Mouse (Mus musculus) embryo, embryonic 10.5 days (tissue): ENCODE measurements around the gene Mrps23.

Experiments used
- DNase-seq: peaks from one replicate; pipeline ENCODE4 v3.0.0-alpha.2; 2015; ENCODE audit warnings: low spot score

The Mrps23 gene

GRCm38 (mm10) chr11:88203712-88204532 lies at the start of gene Mrps23:
TSS of gene Mrps23 (plus strand) at chr11:88204388.
- peak; percentile 96 for DNase-seq

GRCm38 (mm10) chr11:88154500-88154899 lies 49.7 kb upstream of the Mrps23 start:
- no peak for DNase-seq

- no peak for DNase-seq
These were observed 48.7 kb upstream of the Mrps23 start for GRCm38 (mm10) chr11:88155451-88155850.

- DNase-seq, result no peak
These were observed 48.2 kb upstream of the Mrps23 start for GRCm38 (mm10) chr11:88155998-88156397.

GRCm38 (mm10) chr11:88156403-88156802 lies 47.8 kb upstream of the Mrps23 start:
- DNase-seq, result peak; percentile 32

GRCm38 (mm10) chr11:88158842-88159246 lies 45.3 kb upstream of the Mrps23 start:
- DNase-seq, result no peak

- no peak for DNase-seq
These were observed 44.8 kb upstream of the Mrps23 start for GRCm38 (mm10) chr11:88159389-88159788.

GRCm38 (mm10) chr11:88160316-88160715 lies 43.9 kb upstream of the Mrps23 start:
- peak; percentile 42 for DNase-seq

GRCm38 (mm10) chr11:88161051-88161581 lies 43.1 kb upstream of the Mrps23 start:
- peak; percentile 92 for DNase-seq

GRCm38 (mm10) chr11:88161651-88162362 lies 42.4 kb upstream of the Mrps23 start:
- DNase-seq, result peak; percentile 95

GRCm38 (mm10) chr11:88162740-88163139 lies 41.4 kb upstream of the Mrps23 start:
- no peak for DNase-seq

GRCm38 (mm10) chr11:88164213-88164723 lies 39.9 kb upstream of the Mrps23 start:
- no peak for DNase-seq

GRCm38 (mm10) chr11:88164801-88165377 lies 39.3 kb upstream of the Mrps23 start:
- peak; percentile 46 for DNase-seq

- DNase-seq, result no peak
These were observed 38.4 kb upstream of the Mrps23 start for GRCm38 (mm10) chr11:88165683-88166364.

- no peak for DNase-seq
These were observed 37.7 kb upstream of the Mrps23 start for GRCm38 (mm10) chr11:88166471-88166870.

GRCm38 (mm10) chr11:88168611-88169010 lies 35.6 kb upstream of the Mrps23 start:
- DNase-seq, result peak; percentile 47

GRCm38 (mm10) chr11:88169531-88170040 lies 34.6 kb upstream of the Mrps23 start:
- DNase-seq, result peak; percentile 34

- no peak for DNase-seq
These were observed 33.6 kb upstream of the Mrps23 start for GRCm38 (mm10) chr11:88170606-88171005.

GRCm38 (mm10) chr11:88171876-88172442 lies 32.2 kb upstream of the Mrps23 start:
- DNase-seq, result no peak

- peak; percentile 84 for DNase-seq
These were observed 31.4 kb upstream of the Mrps23 start for GRCm38 (mm10) chr11:88172601-88173325.
